Comparison of ENCODE assay signal across 8 mouse cellular contexts in genomic region chr13:12565621-12566390, GRCm38 (mm10). TPM values are rescaled to one million over a fixed set of nuclear protein-coding genes. Genes with fewer than 3 reads are reported as not detected.
DNase-seq lines count a peak whose midpoint lies in the region; ATAC-seq and TF ChIP-seq lines count a peak whose summit lies in the region.

Gene Ero1lb (plus strand): TSS chr13:12565874.

- peak within 1 kb of the TSS; percentile 95 for H3K4me2 ChIP-seq in kidney, embryonic 15.5 days

- no peaks in the 10 kb centered on the region for H3K36me3 ChIP-seq in heart, embryonic 10.5 days
- no peaks in the 10 kb centered on the region for H3K36me3 ChIP-seq in kidney, embryonic 15.5 days

- 0 out of 2 replicates have a peak, but pooled peaks have one; percentile 62 for TF ChIP-seq POLR2A in bone marrow macrophage, adult 2 months (IDR thresholded peaks at IDR 0.05; ENCODE audit: borderline replicate concordance, low read depth, low read length)
- peak; percentile 50 for TF ChIP-seq POLR2A in embryonic fibroblast, embryonic 13.5 days (IDR thresholded peaks at IDR 0.05; ENCODE audit: low read depth, low read length)

- peak within 1 kb of the TSS; percentile 97 for H3K4me3 ChIP-seq in bone marrow macrophage, adult 2 months (ENCODE audit: insufficient read depth, low read length)
- H3K4me3 ChIP-seq in embryonic fibroblast, embryonic 13.5 days (ENCODE audit: insufficient read depth, low read length): peak within 1 kb of the TSS; percentile 78
- peak within 1 kb of the TSS; percentile 87 for H3K4me3 ChIP-seq in heart, embryonic 10.5 days
- H3K4me3 ChIP-seq in kidney, embryonic 15.5 days (replicated peaks): peak within 1 kb of the TSS; percentile 83

- peak; percentile 100 for DNase-seq in A20 (ENCODE audit: low read depth, low spot score)
- DNase-seq in heart, embryonic 10.5 days (ENCODE audit: low spot score): peak; percentile 99
- peak; percentile 94 for DNase-seq in liver
- peak; percentile 94 to 95 for DNase-seq in spleen, postnatal 4 days (ENCODE audit: low spot score in 2 of 2)

- TF ChIP-seq CTCF in bone marrow macrophage, adult 2 months (IDR thresholded peaks at IDR 0.05; ENCODE audit: low read depth, low read length): no peak
- TF ChIP-seq CTCF in embryonic fibroblast, embryonic 13.5 days (IDR thresholded peaks at IDR 0.05; ENCODE audit: borderline replicate concordance, insufficient read depth, low read length): no peak

- peak; percentile 99 for ATAC-seq in kidney, embryonic 15.5 days (replicated peaks; ENCODE audit: low FRiP score)
- ATAC-seq in monocyte, adult 5-6 weeks (replicated peaks; ENCODE audit: insufficient number of reproducible peaks, low FRiP score, low TSS enrichment, poor library complexity, severe bottlenecking): peak; percentile 87

- under 1% methylated on average over 73 of the region's 73 CpGs for WGBS in heart, embryonic 10.5 days
- under 1% methylated on average over 71 of the region's 73 CpGs for WGBS in kidney, embryonic 15.5 days

- peak within 1 kb of the TSS; percentile 63 for H3K9ac ChIP-seq in kidney, embryonic 15.5 days

- no peaks in the 10 kb centered on the region for H3K9me3 ChIP-seq in heart, embryonic 10.5 days
- H3K9me3 ChIP-seq in kidney, embryonic 15.5 days (replicated peaks): no peaks in the 10 kb centered on the region

- peaks cover 27% of the 10 kb centered on the region for H3K4me1 ChIP-seq in bone marrow macrophage, adult 2 months (ENCODE audit: control insufficient read depth, insufficient read depth, low read length)
- no peaks in the 10 kb centered on the region for H3K4me1 ChIP-seq in embryonic fibroblast, embryonic 13.5 days (ENCODE audit: control insufficient read depth, insufficient read depth, low read length)
- H3K4me1 ChIP-seq in heart, embryonic 10.5 days: peaks cover 15% of the 10 kb centered on the region
- peaks cover 5% of the 10 kb centered on the region; the same call in 1 of the 2 replicates for H3K4me1 ChIP-seq in kidney, embryonic 15.5 days

- no peaks in the 10 kb centered on the region; the same call in 1 of the 2 replicates for H3K27me3 ChIP-seq in heart, embryonic 10.5 days (ENCODE audit: insufficient read depth, poor library complexity, severe bottlenecking)
- no peaks in the 10 kb centered on the region for H3K27me3 ChIP-seq in kidney, embryonic 15.5 days

- no peak within 1 kb of the TSS for H3K27ac ChIP-seq in bone marrow macrophage, adult 2 months (ENCODE audit: insufficient read depth, low read depth, low read length)
- H3K27ac ChIP-seq in embryonic fibroblast, embryonic 13.5 days (ENCODE audit: insufficient read depth, low read length): no peak within 1 kb of the TSS
- H3K27ac ChIP-seq in heart, embryonic 10.5 days: peak within 1 kb of the TSS; percentile 74
- no peak within 1 kb of the TSS for H3K27ac ChIP-seq in kidney, embryonic 15.5 days

RNA-seq across cellular contexts. Expression of gene Ero1lb, which starts in this region (rescaled TPM):
- 24.1 and 26.2 TPM in 2 replicates for polyA plus RNA-seq in bone marrow macrophage, adult 2 months (2012; ENCODE audit: insufficient read depth, insufficient read length, missing spikeins)
- 2.1 and 2.4 TPM in 2 replicates for polyA plus RNA-seq in embryonic fibroblast, embryonic 13.5 days (2011; ENCODE audit: insufficient read length, low read depth, missing spikeins)
- 5.6 and 6.5 TPM in 2 replicates for polyA plus RNA-seq in heart, embryonic 10.5 days (2016; fragmentation: Nextera tagmentation; extraction: Ambion mirVana)
- polyA plus RNA-seq in kidney, embryonic 15.5 days (2015; fragmentation: Nextera tagmentation; extraction: Ambion mirVana): 7.7 TPM in 2 replicates
- 24.5 to 27.2 TPM (median 25.1 TPM) in 3 replicates for total RNA-seq in monocyte, adult 5-6 weeks (2017)
